Comparison of ENCODE assay signal across 9 mouse cellular contexts in genomic region chr10:96685991-96686601, GRCm38 (mm10).
DNase-seq lines count a peak whose midpoint lies in the region; TF ChIP-seq lines count a peak whose summit lies in the region.
"Had no signal": no experiment of that assay in that cellular context is flagged by ENCODE, and none has a peak within 500 bp of the region (broad histone marks: within the 10 kb centered on the region; RNA-seq: fewer than 3 reads in every experiment).

No protein-coding gene starts in this region.

- peak overlapping the region; percentile 88 for H3K27ac ChIP-seq in liver, adult 2 months (replicated peaks; ENCODE audit: insufficient read depth, low read depth, low read length)
- H3K27ac ChIP-seq in small intestine, adult 2 months (ENCODE audit: insufficient read depth, low read depth, low read length) = peak overlapping the region; percentile 91
- H3K27ac ChIP-seq in gastrocnemius, adult 2 months = no peak overlapping the region
- H3K27ac ChIP-seq: macrophage had no signal

- no peak overlapping the region for H3K4me3 ChIP-seq in liver, adult 2 months (ENCODE audit: insufficient read depth, low read depth, low read length)
- no peak overlapping the region for H3K4me3 ChIP-seq in small intestine, adult 2 months (ENCODE audit: low read depth, low read length)
- no peak overlapping the region for H3K4me3 ChIP-seq in gastrocnemius, adult 2 months

- peaks cover 11% of the 10 kb centered on the region for H3K4me1 ChIP-seq in liver, adult 2 months (ENCODE audit: control insufficient read depth, insufficient read depth, low read length)
- H3K4me1 ChIP-seq in small intestine, adult 2 months (ENCODE audit: control insufficient read depth, insufficient read depth, insufficient read length, low read length) = peaks cover 15% of the 10 kb centered on the region

- H3K9ac ChIP-seq in liver, adult 2 months (ENCODE audit: low read depth, low read length) = no peak overlapping the region

- peak; percentile 25 for DNase-seq in ovary, postnatal 14 days (ENCODE audit: low spot score)
- DNase-seq in ovary, postnatal 36 days (ENCODE audit: low spot score) = no peak
- DNase-seq in fat pad, adult 2 months (ENCODE audit: extremely low read depth, low read depth, low spot score) = peak; percentile 5
- peak; percentile 99 for DNase-seq in liver, adult 2 months (ENCODE audit: extremely low read depth, low read depth, low spot score)
- DNase-seq in left cerebral cortex, postnatal 36 days (ENCODE audit: low spot score in 2 of 2) = no peak
- no peak for DNase-seq in right cerebral cortex, adult 2 months (ENCODE audit: low spot score in 2 of 2)
- no peak for DNase-seq in gastrocnemius, adult 2 months

- WGBS in liver, adult 2 months = 8% methylated on average over 5 of the region's 5 CpGs
- WGBS in small intestine, adult 2 months = 6% methylated on average over 5 of the region's 5 CpGs

- no peaks in the 10 kb centered on the region for H3K79me2 ChIP-seq in liver, adult 2 months (ENCODE audit: control insufficient read depth, insufficient read depth, low read length)

- no peaks in the 10 kb centered on the region for H3K36me3 ChIP-seq in liver, adult 2 months (ENCODE audit: control insufficient read depth, insufficient read depth, low read length)
- H3K36me3 ChIP-seq in small intestine, adult 2 months (ENCODE audit: control insufficient read depth, insufficient read depth, low read length) = no peaks in the 10 kb centered on the region

- no peak for TF ChIP-seq CTCF in liver, adult 2 months (IDR thresholded peaks at IDR 0.05; ENCODE audit: low read depth, low read length)
- TF ChIP-seq CTCF in small intestine, adult 2 months (IDR thresholded peaks at IDR 0.05; ENCODE audit: extremely low read depth, insufficient read length, insufficient replicate concordance, low read depth, low read length) = no peak
- no peak for TF ChIP-seq CTCF in gastrocnemius, adult 2 months (IDR thresholded peaks at IDR 0.05)

- H3K27me3 ChIP-seq in liver, adult 2 months (ENCODE audit: control insufficient read depth, insufficient read depth, low read length) = no peaks in the 10 kb centered on the region
- H3K27me3 ChIP-seq in small intestine, adult 2 months (ENCODE audit: control insufficient read depth, insufficient read depth, low read length) = no peaks in the 10 kb centered on the region

- intact Hi-C loops in left cerebral cortex, postnatal 36 days (cut with DNase I) = no loop called here
- intact Hi-C loops in gastrocnemius, adult 2 months (cut with DNase I) = no loop called here

- TF ChIP-seq POLR2A in liver, adult 2 months (IDR thresholded peaks at IDR 0.05; ENCODE audit: extremely low read depth, insufficient read depth, low read length) = no peak
- no peak for TF ChIP-seq POLR2A in small intestine, adult 2 months (IDR thresholded peaks at IDR 0.05; ENCODE audit: low read depth, low read length)

Comparison
In these comparisons a context has a peak if more than half of its experiments do, and no peak if none do; other contexts are left out.
1. DNase-seq: peak in ovary, postnatal 14 days (single experiment), fat pad, adult 2 months (single experiment) and liver, adult 2 months (single experiment); none in ovary, postnatal 36 days (single experiment), left cerebral cortex, postnatal 36 days (0 of 2), right cerebral cortex, adult 2 months (0 of 2) and gastrocnemius, adult 2 months (single experiment).